ENCODE assay signal across 8 mouse cellular contexts in genomic region chr4:155759862-155760612, GRCm38 (mm10). TPM values are rescaled to one million over a fixed set of nuclear protein-coding genes. Genes with fewer than 3 reads are reported as not detected.
A peak's percentile ranks its signal among the peaks of the same experiment; 100 is the strongest.
DNase-seq lines count a peak whose midpoint lies in the region; ATAC-seq and TF ChIP-seq lines count a peak whose summit lies in the region.

No protein-coding gene starts in this region.

- DNase-seq in left cerebral cortex, postnatal 4 days: peak; percentile 24
- no peak for DNase-seq in left cerebral cortex, postnatal 14 days (ENCODE audit: low spot score in 2 of 2)
- peak; percentile 47 for DNase-seq in heart, postnatal 4 days
- peak; percentile 49 for DNase-seq in liver
- DNase-seq in natural killer cell, adult 2 months (ENCODE audit: low spot score in 2 of 2): peak; percentile 40 to 52
- DNase-seq in urinary bladder, postnatal 14 days (ENCODE audit: low spot score): no peak

- ATAC-seq in erythroid progenitor cell, adult 5-6 weeks (replicated peaks; ENCODE audit: low FRiP score, poor library complexity, severe bottlenecking): no peak

- 2% methylated on average over 10 of the region's 10 CpGs for WGBS in bone marrow, adult 2 months

- H3K27ac ChIP-seq in bone marrow, adult 2 months (ENCODE audit: control insufficient read depth, insufficient read depth, low read depth, low read length, poor library complexity): no peak overlapping the region

- H3K4me3 ChIP-seq in bone marrow, adult 2 months (replicated peaks; ENCODE audit: control insufficient read depth, low read depth, low read length): peak overlapping the region; percentile 74

- TF ChIP-seq CTCF in bone marrow, adult 2 months (IDR thresholded peaks at IDR 0.05; ENCODE audit: control insufficient read depth, insufficient read depth, low read length): no peak

- intact Hi-C loops in left cerebral cortex, postnatal 4 days (cut with DNase I): no loop called here
- intact Hi-C loops in left cerebral cortex, postnatal 14 days (cut with DNase I): no loop called here

- H3K4me1 ChIP-seq in bone marrow, adult 2 months (ENCODE audit: control insufficient read depth, insufficient read depth, low read length): peaks cover 2% of the 10 kb centered on the region

- no peak for TF ChIP-seq POLR2A in bone marrow, adult 2 months (IDR thresholded peaks at IDR 0.05; ENCODE audit: borderline replicate concordance, control insufficient read depth, low read depth, low read length)

RNA-seq across cellular contexts. Expression of gene Atad3a, which starts 0.9 kb away (rescaled TPM):
- total RNA-seq in left cerebral cortex, postnatal 4 days (2021): 10 to 100 TPM; 64.8 to 69.8 TPM
- 10 to 100 TPM; 52.3 to 53.2 TPM for total RNA-seq in left cerebral cortex, postnatal 14 days (2021)
- 31.8 and 32.9 TPM in 2 replicates for polyA plus RNA-seq in bone marrow, adult 2 months (2011; ENCODE audit: insufficient read depth, insufficient read length, low replicate concordance, missing spikeins)
- total RNA-seq in heart, postnatal 4 days (2021): 10 to 100 TPM; 82.7 to 89.7 TPM
- total RNA-seq in erythroid progenitor cell, adult 5-6 weeks (2015; ENCODE audit: low replicate concordance): 0.84 and 35.3 TPM in 2 replicates
- total RNA-seq in erythroid progenitor cell, adult 5-6 weeks (2017; ENCODE audit: low replicate concordance): 3.3 and 5.1 TPM in 2 replicates

RNA-seq across cellular contexts. Expression of gene Vwa1, which starts 14.5 kb away (rescaled TPM):
- 10 to 100 TPM; 15.6 to 16.4 TPM for total RNA-seq in left cerebral cortex, postnatal 4 days (2021)
- 10 to 100 TPM; 16.3 to 17.0 TPM for total RNA-seq in left cerebral cortex, postnatal 14 days (2021)
- 0.97 TPM in 1 of 2 replicates, not detected in the other for polyA plus RNA-seq in bone marrow, adult 2 months (2011; ENCODE audit: insufficient read depth, insufficient read length, low replicate concordance, missing spikeins)
- total RNA-seq in heart, postnatal 4 days (2021): 10 to 100 TPM; 11.5 to 12.5 TPM
- total RNA-seq in erythroid progenitor cell, adult 5-6 weeks (2015; ENCODE audit: low replicate concordance): not detected in 2 replicates
- total RNA-seq in erythroid progenitor cell, adult 5-6 weeks (2017; ENCODE audit: low replicate concordance): 0.68 TPM in 1 of 2 replicates, not detected in the other

RNA-seq across cellular contexts. Expression of gene Tmem240, which starts 25.4 kb away (rescaled TPM):
- 10 to 100 TPM; 41.0 to 44.8 TPM for total RNA-seq in left cerebral cortex, postnatal 4 days (2021)
- total RNA-seq in left cerebral cortex, postnatal 14 days (2021): 10 to 100 TPM; 67.0 to 70.7 TPM
- 0.47 and 3.0 TPM in 2 replicates for polyA plus RNA-seq in bone marrow, adult 2 months (2011; ENCODE audit: insufficient read depth, insufficient read length, low replicate concordance, missing spikeins)
- under 1 TPM; 0.36 to 0.43 TPM for total RNA-seq in heart, postnatal 4 days (2021)
- total RNA-seq in erythroid progenitor cell, adult 5-6 weeks (2015; ENCODE audit: low replicate concordance): not detected in 2 replicates
- total RNA-seq in erythroid progenitor cell, adult 5-6 weeks (2017; ENCODE audit: low replicate concordance): not detected in 2 replicates

RNA-seq across cellular contexts. Expression of gene Tmem88b, which starts 25.6 kb away (rescaled TPM):
- 1 to 10 TPM; 1.3 TPM for total RNA-seq in left cerebral cortex, postnatal 4 days (2021)
- 10 to 100 TPM in 1 of 2 experiments, 1 to 10 TPM in 1; 8.7 to 11.6 TPM for total RNA-seq in left cerebral cortex, postnatal 14 days (2021)
- 0.93 and 1.1 TPM in 2 replicates for polyA plus RNA-seq in bone marrow, adult 2 months (2011; ENCODE audit: insufficient read depth, insufficient read length, low replicate concordance, missing spikeins)
- total RNA-seq in heart, postnatal 4 days (2021): 1 to 10 TPM; 4.6 to 4.9 TPM
- 0.42 and 1.1 TPM in 2 replicates for total RNA-seq in erythroid progenitor cell, adult 5-6 weeks (2015; ENCODE audit: low replicate concordance)
- total RNA-seq in erythroid progenitor cell, adult 5-6 weeks (2017; ENCODE audit: low replicate concordance): 0.83 and 1.3 TPM in 2 replicates

RNA-seq across cellular contexts. Expression of gene Ankrd65, which starts 30.2 kb away (rescaled TPM):
- total RNA-seq in left cerebral cortex, postnatal 4 days (2021): not detected
- under 1 TPM in 1 of 2 experiments, not detected in 1; 0.31 TPM for total RNA-seq in left cerebral cortex, postnatal 14 days (2021)
- 1.1 TPM in 1 of 2 replicates, not detected in the other for polyA plus RNA-seq in bone marrow, adult 2 months (2011; ENCODE audit: insufficient read depth, insufficient read length, low replicate concordance, missing spikeins)
- total RNA-seq in heart, postnatal 4 days (2021): not detected
- total RNA-seq in erythroid progenitor cell, adult 5-6 weeks (2015; ENCODE audit: low replicate concordance): not detected in 2 replicates
- 1.0 and 9.8 TPM in 2 replicates for total RNA-seq in erythroid progenitor cell, adult 5-6 weeks (2017; ENCODE audit: low replicate concordance)

Comparison
In these comparisons a context has a peak if more than half of its experiments do, and no peak if none do; other contexts are left out.
1. DNase-seq: peak in left cerebral cortex, postnatal 4 days (single experiment), heart, postnatal 4 days (single experiment), liver (single experiment) and natural killer cell, adult 2 months (2 of 2); none in left cerebral cortex, postnatal 14 days (0 of 2) and urinary bladder, postnatal 14 days (single experiment).
2. RNA of gene Vwa1, which starts 14.5 kb away (total RNA-seq): 16.3 to 17.0 TPM in left cerebral cortex, postnatal 14 days, 15.6 to 16.4 TPM in left cerebral cortex, postnatal 4 days and 11.5 to 12.5 TPM in heart, postnatal 4 days; 0.68 TPM in erythroid progenitor cell, adult 5-6 weeks; every median in the first group is over 4 times any median in the second.
3. RNA of gene Tmem240, which starts 25.4 kb away (total RNA-seq): 67.0 to 70.7 TPM in left cerebral cortex, postnatal 14 days and 41.0 to 44.8 TPM in left cerebral cortex, postnatal 4 days; 0.36 to 0.43 TPM in heart, postnatal 4 days and not detected in erythroid progenitor cell, adult 5-6 weeks; every median in the first group is over 10 times any median in the second.